Mouse (Mus musculus) megakaryocyte, embryonic 14.5 days (primary cell): Measurements from ENCODE around the gene Coro1b. TPM values are rescaled to one million over a fixed set of nuclear protein-coding genes. Genes with fewer than 3 reads are reported as not detected.

Source experiments
- H3K27me3 ChIP-seq: replicated peaks from 2 replicates; pipeline ENCODE3; 2012; ENCODE audit warnings: inconsistent platforms
- H3K36me3 ChIP-seq: replicated peaks from 2 replicates; pipeline ENCODE3; 2012; ENCODE audit warnings: low read length, inconsistent platforms, mixed read lengths
- H3K4me1 ChIP-seq: 2 replicates; pipeline ENCODE4 v1.6.1; 2012; ENCODE audit warnings: inconsistent platforms
- H3K4me3 ChIP-seq: replicated peaks from 2 replicates; pipeline ENCODE3; 2012; ENCODE audit warnings: moderate library complexity, mild to moderate bottlenecking, inconsistent platforms
- H3K9me3 ChIP-seq: 2 replicates; pipeline ENCODE4 v1.6.1; 2012; ENCODE audit warnings: inconsistent platforms
- FLI1 ChIP-seq: IDR thresholded peaks from 2 replicates; pipeline ENCODE4 v1.6.1; 2012; ENCODE audit warnings: low read length, inconsistent platforms, mixed read lengths
- GATA1 ChIP-seq: IDR thresholded peaks from 3 replicates; pipeline ENCODE4 v1.6.1; 2012; ENCODE audit warnings: mixed read lengths, low read length, inconsistent platforms, borderline replicate concordance
- polyA plus RNA-seq: library from polyadenylated mRNA; stranded (reverse); fragments of >175 nt; gene quantifications from 2 replicates; pipeline ENCODE4 v1.2.3, GENCODE M21; 2012; ENCODE audit warnings: low replicate concordance; ENCODE audit not compliant: insufficient read depth

Gene Coro1b
- polyA plus RNA-seq, 1 experiment: 364 TPM

DNA sequence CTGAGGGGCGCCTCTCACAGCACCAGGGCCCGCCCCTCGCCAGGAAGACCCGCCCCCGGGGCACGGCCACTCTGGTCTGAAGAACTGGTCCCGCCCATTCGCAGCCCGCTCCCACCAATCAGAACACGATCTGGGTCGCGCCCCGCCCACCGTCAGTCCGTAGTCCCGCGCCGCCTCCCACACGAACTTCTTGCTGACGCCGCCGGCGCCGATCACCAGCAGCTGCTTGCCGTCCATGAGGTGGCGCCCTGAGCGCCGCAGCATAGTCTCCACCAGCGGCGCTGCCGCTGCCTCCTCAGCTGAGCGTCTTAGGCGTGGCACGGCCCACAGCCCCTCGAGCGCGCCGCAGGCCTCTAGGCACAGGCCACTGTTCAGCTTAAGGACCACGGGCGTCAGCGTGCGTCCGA is 21.0 kb downstream of the Coro1b start:
- TF ChIP-seq GATA1 (no peak), FLI1 (no peak; the same call in 1 of the 2 replicates)
- no peaks in the 10 kb centered on the region for H3K9me3 ChIP-seq
- H3K4me1 ChIP-seq: peaks cover 83% of the 10 kb centered on the region
- H3K4me3 ChIP-seq: peak overlapping the region; percentile 96
- H3K36me3 ChIP-seq: no peaks in the 10 kb centered on the region
- no peaks in the 10 kb centered on the region for H3K27me3 ChIP-seq

DNA sequence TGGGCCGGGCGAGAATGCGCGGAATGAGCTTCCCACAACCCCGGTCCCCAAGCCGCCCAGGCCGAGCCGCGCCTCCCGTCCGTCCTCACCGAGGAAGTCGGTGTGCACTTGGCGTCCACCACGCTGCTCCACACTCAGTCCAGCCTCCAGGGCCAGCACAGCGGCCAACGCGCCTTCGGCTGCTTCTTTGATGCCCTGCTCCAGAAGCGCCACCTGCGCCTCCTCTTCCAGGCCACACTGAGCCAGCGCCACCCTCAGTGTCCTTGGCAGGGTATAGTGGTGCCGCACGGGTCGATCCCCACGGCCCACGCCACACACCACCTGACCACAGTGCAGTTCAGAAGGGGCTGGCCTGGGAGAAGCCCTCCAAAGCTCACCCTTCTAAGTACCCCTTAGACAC is 21.4 kb downstream of the Coro1b start:
- peaks cover 80% of the 10 kb centered on the region for H3K4me1 ChIP-seq
- H3K27me3 ChIP-seq: no peaks in the 10 kb centered on the region
- TF ChIP-seq GATA1: no peak
- no peak for TF ChIP-seq FLI1
- H3K36me3 ChIP-seq: no peaks in the 10 kb centered on the region
- H3K4me3 ChIP-seq: peak overlapping the region; percentile 96
- H3K9me3 ChIP-seq: no peaks in the 10 kb centered on the region

DNA sequence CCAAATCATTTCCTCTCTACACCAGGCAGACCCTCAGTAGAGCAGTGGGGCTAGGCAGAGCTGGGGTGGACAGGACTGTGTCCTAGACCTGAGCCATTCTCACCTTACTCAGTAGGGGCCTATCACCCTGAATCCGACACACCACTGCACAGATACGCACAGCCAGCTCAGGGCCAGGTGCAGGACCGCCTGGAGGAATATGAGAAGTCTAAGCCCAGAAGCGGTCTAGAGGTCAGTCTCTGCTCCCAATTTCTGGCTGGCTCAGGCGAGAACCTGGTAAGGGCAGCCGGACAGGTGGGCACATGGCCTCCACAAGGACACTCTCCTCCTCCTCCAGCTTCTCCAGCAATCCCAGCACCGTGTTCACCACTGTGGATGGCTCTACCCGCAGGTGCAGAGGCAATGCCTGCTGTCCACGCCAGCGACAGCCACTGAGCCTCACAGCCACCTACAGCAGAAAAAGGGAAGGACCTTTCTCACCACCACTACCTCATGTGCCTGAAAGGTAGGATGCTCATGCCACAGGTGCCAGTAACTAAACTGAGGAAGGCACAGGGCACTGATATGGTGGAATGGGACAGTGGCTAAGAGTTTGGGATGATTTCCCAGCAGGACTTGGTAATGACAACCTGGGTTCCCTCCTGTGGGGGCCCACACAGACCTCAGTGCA is 22.4 kb downstream of the Coro1b start:
- Histone ChIP-seq H3K27me3 (peaks cover 6% of the 10 kb centered on the region), H3K36me3 (no peaks in the 10 kb centered on the region), H3K4me3 (peak overlapping the region; percentile 57), H3K9me3 (no peaks in the 10 kb centered on the region), H3K4me1 (peaks cover 80% of the 10 kb centered on the region)
- TF ChIP-seq GATA1: no peak
- TF ChIP-seq FLI1: no peak

GRCm38 (mm10) chr19:4171393-4172290 is 23.2 kb downstream of the Coro1b start:
- Histone ChIP-seq H3K36me3 (no peaks in the 10 kb centered on the region), H3K27me3 (peaks cover 10% of the 10 kb centered on the region), H3K9me3 (no peaks in the 10 kb centered on the region), H3K4me1 (peaks cover 75% of the 10 kb centered on the region), H3K4me3 (peak overlapping the region; percentile 44)
- TF ChIP-seq FLI1 (no peak), GATA1 (no peak)

DNA sequence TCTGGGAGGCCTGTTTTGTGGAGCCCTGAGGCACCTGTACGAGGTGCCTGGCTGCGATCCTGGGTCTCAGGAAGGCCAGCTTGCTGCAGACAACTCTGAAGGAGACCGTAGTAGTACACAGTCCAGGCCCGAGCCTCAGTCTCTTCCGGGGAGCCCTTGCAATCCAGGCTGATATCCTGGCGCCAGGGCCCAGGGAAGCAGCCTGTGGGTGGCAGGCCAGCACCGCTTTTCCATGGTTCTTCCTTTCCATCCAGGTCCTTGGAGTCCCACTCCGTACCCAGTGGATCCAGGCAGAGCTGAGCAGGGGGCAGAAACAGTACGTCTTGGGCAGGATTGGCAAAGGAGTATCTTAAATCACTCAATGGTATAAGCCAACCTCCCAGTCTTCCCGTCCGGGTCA is 24.5 kb downstream of the Coro1b start:
- H3K4me1 ChIP-seq: peaks cover 67% of the 10 kb centered on the region
- H3K36me3 ChIP-seq: no peaks in the 10 kb centered on the region
- TF ChIP-seq FLI1 (no peak), GATA1 (no peak)
- no peaks in the 10 kb centered on the region for H3K9me3 ChIP-seq
- no peak overlapping the region for H3K4me3 ChIP-seq
- peaks cover 11% of the 10 kb centered on the region for H3K27me3 ChIP-seq

- H3K9me3 ChIP-seq: no peaks in the 10 kb centered on the region
- peaks cover 12% of the 10 kb centered on the region for H3K27me3 ChIP-seq
- no peak within 1 kb of the TSS for H3K4me3 ChIP-seq
- H3K4me1 ChIP-seq: peaks cover 58% of the 10 kb centered on the region
- no peak for TF ChIP-seq GATA1
- TF ChIP-seq FLI1: no peak
- H3K36me3 ChIP-seq: no peaks in the 10 kb centered on the region
Measured at GRCm38 (mm10) chr19:4175368-4175947, 27.0 kb downstream of the Coro1b start, which contains the start of gene Carns1. Carns1 (minus strand) TSS chr19:4175479.

GRCm38 (mm10) chr19:4180411-4180810 is 32.0 kb downstream of the Coro1b start:
- peaks cover 58% of the 10 kb centered on the region for H3K4me1 ChIP-seq
- H3K9me3 ChIP-seq: no peaks in the 10 kb centered on the region
- peaks cover 20% of the 10 kb centered on the region for H3K36me3 ChIP-seq
- no peak overlapping the region for H3K4me3 ChIP-seq
- no peak for TF ChIP-seq GATA1
- no peak for TF ChIP-seq FLI1
- H3K27me3 ChIP-seq: peaks cover 11% of the 10 kb centered on the region

DNA sequence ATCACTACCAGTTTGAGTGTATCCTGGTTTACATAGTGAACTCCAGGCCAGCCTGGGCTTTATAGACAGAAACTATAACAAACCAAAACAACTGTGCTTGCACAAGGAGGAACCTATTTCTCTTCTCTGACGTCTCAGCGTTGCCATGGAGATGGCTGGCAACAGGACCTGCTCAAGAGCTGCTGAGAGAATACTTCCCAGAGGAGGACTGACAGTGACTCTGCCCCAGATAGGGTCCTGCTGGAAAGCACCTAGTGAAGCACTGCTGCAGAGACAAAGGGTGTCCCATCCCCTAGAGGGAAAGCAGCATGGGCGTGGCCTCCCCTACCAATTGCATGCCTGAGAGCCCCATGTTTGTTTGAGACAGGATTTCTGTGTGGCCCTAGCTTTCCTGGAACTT is 33.5 kb downstream of the Coro1b start:
- Histone ChIP-seq H3K9me3 (no peaks in the 10 kb centered on the region), H3K4me1 (peaks cover 65% of the 10 kb centered on the region), H3K27me3 (peaks cover 3% of the 10 kb centered on the region), H3K36me3 (peaks cover 22% of the 10 kb centered on the region), H3K4me3 (no peak overlapping the region)
- TF ChIP-seq FLI1 (no peak), GATA1 (no peak)

GRCm38 (mm10) chr19:4183689-4184088 is 35.3 kb downstream of the Coro1b start:
- Histone ChIP-seq H3K9me3 (no peaks in the 10 kb centered on the region), H3K36me3 (peaks cover 37% of the 10 kb centered on the region), H3K4me3 (no peak overlapping the region), H3K4me1 (peaks cover 77% of the 10 kb centered on the region), H3K27me3 (peaks cover 2% of the 10 kb centered on the region)
- TF ChIP-seq FLI1 (no peak), GATA1 (no peak)
